Mouse (Mus musculus) brain, embryonic 14.5 days (tissue): ENCODE measurements at regions not wholly inside any gene's neighbourhood (a gene's known extent, or its start where the extent isn't known, plus 50 kb on each side); places are given as distances from the start of the nearest gene placed in this dataset.

Source experiments
- CTCF ChIP-seq: fragments of 200-500 bp; IDR thresholded peaks from 2 replicates; pipeline ENCODE4 v1.5.1; 2012; ENCODE audit warnings: inconsistent platforms, mild to moderate bottlenecking, moderate library complexity, borderline replicate concordance; ENCODE audit not compliant: insufficient read depth, insufficient read length; ENCODE audit errors: extremely low read depth
- POLR2A ChIP-seq: fragments of 200-500 bp; IDR thresholded peaks from 2 replicates; pipeline ENCODE4 v1.6.1; 2012; ENCODE audit warnings: mild to moderate bottlenecking, inconsistent platforms, borderline replicate concordance; ENCODE audit not compliant: poor library complexity, insufficient read depth, insufficient read length, severe bottlenecking; ENCODE audit errors: extremely low read depth

GRCm38 (mm10) chr11:31818032-31818431, 54.0 kb upstream of the Cpeb4 start:
- TF ChIP-seq POLR2A (no peak), CTCF (no peak)
